Mouse (Mus musculus): Measurements from ENCODE around the gene Lrp2.

DNA sequence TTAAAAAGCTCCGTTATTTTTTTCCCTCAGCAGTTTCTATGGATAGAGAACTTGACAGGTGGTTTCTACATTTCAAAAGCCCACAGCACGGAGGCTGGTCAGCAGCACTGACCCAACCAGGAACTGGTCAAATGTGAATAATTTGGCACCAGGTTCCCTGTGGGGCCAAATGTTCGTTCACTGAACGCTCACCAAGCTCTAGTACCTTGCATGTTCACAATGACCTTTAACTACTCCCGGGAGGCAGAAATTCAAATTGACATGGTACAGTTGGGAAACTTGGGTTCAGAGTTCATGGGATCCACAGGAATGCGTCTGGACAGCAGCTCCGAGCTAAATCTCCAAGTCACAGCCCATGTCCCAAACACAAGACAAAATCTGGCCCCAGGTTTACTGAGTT, 19.6 kb downstream of the Lrp2 start:
- TF ChIP-seq CTCF (IDR thresholded peaks at IDR 0.05 in 2 of 3, conservative IDR thresholded peaks at IDR 0.05 in 1 of 3; ENCODE audit: control insufficient read depth in 1 of 3, insufficient read depth in 1 of 3, low read depth in 2 of 3, low read length in 3 of 3, poor library complexity in 1 of 3, severe bottlenecking in 1 of 3), result no peak
- TF ChIP-seq BHLHE40 (IDR thresholded peaks at IDR 0.05; ENCODE audit: borderline replicate concordance, low read depth, low read length), result no peak
- TF ChIP-seq ZMIZ1 (IDR thresholded peaks at IDR 0.05; ENCODE audit: low read depth, low read length), result no peak
- TF ChIP-seq MYC (IDR thresholded peaks at IDR 0.05; ENCODE audit: low read depth, low read length), result no peak
- TF ChIP-seq POLR2A (IDR thresholded peaks at IDR 0.05; ENCODE audit: control insufficient read depth in 1 of 2, insufficient read depth in 1 of 2, low read depth in 1 of 2, low read length in 2 of 2, poor library complexity in 1 of 2), result no peak
- TF ChIP-seq MAX (IDR thresholded peaks at IDR 0.05; ENCODE audit: low read length), result no peak
- TF ChIP-seq JUND (IDR thresholded peaks at IDR 0.05; ENCODE audit: low read depth, low read length), result no peak
- no peak for TF ChIP-seq EP300 (IDR thresholded peaks at IDR 0.05; ENCODE audit: low read depth in 1 of 2, low read length in 2 of 2)
- no peak for TF ChIP-seq HCFC1 (IDR thresholded peaks at IDR 0.05; ENCODE audit: low read depth, low read length)
- TF ChIP-seq SMC3 (IDR thresholded peaks at IDR 0.05; ENCODE audit: low read depth, low read length), result no peak
- no peak for TF ChIP-seq KAT2A (conservative IDR thresholded peaks at IDR 0.05; ENCODE audit: low read depth, low read length)
- no peak for TF ChIP-seq POLR2AphosphoS5 (IDR thresholded peaks at IDR 0.05; ENCODE audit: borderline replicate concordance, low read depth, low read length)
- no peak for TF ChIP-seq E2F4 (IDR thresholded peaks at IDR 0.05; ENCODE audit: borderline replicate concordance, low read depth, low read length)
- no peak for TF ChIP-seq MAZ (IDR thresholded peaks at IDR 0.05; ENCODE audit: low read depth, low read length)

Measured in MEL (cell line).